Mouse (Mus musculus) CD4-positive, CD25-positive, alpha-beta regulatory T cell (primary cell): ENCODE measurements around the gene Hus1. TPM values are rescaled to one million over a fixed set of nuclear protein-coding genes. Genes with fewer than 3 reads are reported as not detected.

Experiments used
- polyA plus RNA-seq: library from polyadenylated mRNA; unstranded; fragments of 100-300 nt; shearing (Covaris generic); gene quantifications from one replicate; pipeline ENCODE4 v1.2.1, GENCODE M21; 2017

The Hus1 gene
- polyA plus RNA-seq: 10.2 TPM

DNA sequence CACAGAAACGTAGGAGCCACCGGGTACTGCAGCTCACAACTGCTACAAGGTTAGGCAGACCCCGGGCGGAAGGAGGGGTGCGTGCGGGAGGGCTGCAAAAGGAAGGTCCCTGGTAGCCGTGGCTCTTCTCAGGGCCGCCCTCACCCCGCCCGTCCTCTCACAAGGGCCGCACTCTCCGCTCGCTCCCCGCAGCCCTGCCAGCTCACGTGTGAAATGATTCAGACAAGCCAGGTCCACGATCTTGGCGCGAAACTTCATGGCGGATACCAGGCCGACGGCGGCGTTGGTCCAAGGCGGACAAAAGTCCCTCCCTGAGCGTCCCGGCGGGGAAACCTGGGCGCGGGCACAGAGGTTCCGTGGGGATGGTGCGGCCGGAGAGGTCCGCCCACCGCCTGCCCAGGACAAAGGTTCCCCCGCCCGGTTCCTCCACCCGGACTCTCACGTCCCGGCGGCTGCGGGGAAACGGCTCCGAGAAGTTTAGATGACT, at the start of gene Hus1:
Hus1 (minus strand) TSS at position 339 of the 487 bp plus-strand sequence.

DNA sequence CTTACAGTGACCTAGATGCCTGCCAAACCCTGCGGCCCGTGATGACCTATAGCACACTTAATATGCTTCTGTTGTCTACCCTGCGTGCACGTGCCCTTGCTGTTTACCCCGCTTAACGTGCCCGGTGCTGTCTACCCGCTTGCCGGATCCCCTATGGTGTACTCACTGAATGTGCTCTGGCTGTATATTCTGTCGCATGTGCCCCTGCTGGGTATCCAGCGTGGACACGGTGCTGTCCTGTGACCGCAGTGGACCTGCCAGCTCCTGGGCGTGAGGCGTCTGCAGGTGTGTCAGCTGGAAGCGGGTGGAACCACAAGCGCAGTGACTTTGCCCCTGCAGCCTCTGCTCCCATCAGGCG, 37.7 kb upstream of the Hus1 start, which contains the start of gene Sun3:
Sun3 (minus strand) TSS at position 289 of the 358 bp plus-strand sequence.

DNA sequence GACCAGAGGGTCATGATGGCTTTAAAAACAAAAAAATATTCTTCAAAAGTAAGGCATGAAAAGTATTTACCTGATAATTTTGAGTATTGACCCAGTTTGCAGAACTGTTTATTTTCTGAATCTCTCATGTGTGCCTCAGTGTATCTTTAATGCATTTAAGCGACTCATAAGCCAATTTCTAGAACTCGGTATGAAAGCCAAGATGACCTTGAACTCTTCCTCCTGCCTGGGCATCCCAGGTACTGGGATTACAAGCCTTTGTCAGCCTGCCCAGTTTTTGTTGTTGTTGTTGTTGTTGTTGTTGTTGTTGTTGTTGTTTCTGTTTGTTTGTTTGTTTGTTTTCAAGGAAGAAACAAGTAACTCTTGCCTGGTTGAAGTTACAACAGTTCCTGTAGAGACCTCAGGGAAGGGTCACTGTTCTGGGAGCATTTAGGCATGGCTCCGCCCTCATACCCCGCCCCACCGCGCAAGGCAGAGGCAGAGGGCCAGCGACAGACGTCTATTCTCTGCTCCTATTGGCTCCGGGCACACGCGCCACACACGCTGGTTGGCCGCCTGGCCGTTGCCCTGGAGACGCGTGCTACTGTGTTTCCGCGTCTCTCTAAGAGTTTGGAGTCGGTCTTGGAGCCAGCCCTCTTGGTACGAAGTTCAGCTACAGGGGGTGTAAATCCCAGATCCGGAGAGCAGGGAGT, 37.2 kb upstream of the Hus1 start, which contains the start of gene Gm11992:
Gm11992 (plus strand) TSS at position 584 of the 692 bp plus-strand sequence.

DNA sequence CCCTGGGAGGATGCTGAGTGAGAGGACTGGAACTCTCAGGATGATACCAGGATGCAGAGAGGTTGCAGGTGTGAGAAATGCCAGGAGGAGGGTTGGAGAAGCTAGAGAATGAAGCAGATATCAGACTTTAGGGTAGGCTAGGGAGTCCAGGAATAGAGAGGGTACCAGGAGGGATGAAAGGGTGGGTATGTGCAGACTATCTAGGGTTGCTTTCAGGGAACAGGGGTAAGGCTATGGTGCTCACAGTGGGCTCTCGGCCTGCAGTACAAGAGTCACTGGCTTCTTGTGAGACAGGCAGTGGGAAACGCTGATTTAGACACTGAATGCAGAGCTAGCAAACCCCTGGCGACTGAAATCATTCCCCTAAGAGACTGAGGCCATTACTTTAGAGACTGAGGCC, 37.8 kb downstream of the Hus1 start, which contains the start of gene Pkd1l1:
Pkd1l1 (minus strand) TSS at position 101 of the 400 bp plus-strand sequence.

Other genes starting within 250 kb of the Hus1 start
- not detected for gene Pkd1l1, start 37.9 kb downstream of the Hus1 start, polyA plus RNA-seq
- 0.24 TPM for gene Gm11992, start 37.4 kb upstream of the Hus1 start, polyA plus RNA-seq
- not detected for gene Sun3, start 37.8 kb upstream of the Hus1 start, polyA plus RNA-seq
- gene Upp1, start 106.9 kb upstream of the Hus1 start, polyA plus RNA-seq: not detected
- gene Abca13, start 180.8 kb upstream of the Hus1 start, polyA plus RNA-seq: 0.02 TPM